Mouse (Mus musculus) hindbrain, embryonic 10.5 days (tissue): Measurements from ENCODE around the gene Rnf220. TPM values are rescaled to one million over a fixed set of nuclear protein-coding genes. Genes with fewer than 3 reads are reported as not detected.

Experiments
- DNase-seq: peaks from one replicate; pipeline ENCODE4 v3.0.0-alpha.2; 2017; ENCODE audit warnings: low spot score
- H3K27ac ChIP-seq: fragments of 300-500 bp; sonication (generic); 2 replicates; pipeline ENCODE4 v1.5.1; 2016; ENCODE audit warnings: mild to moderate bottlenecking, moderate library complexity
- H3K27me3 ChIP-seq: fragments of 300-500 bp; sonication (generic); 2 replicates; pipeline ENCODE4 v1.6.1; 2016; ENCODE audit warnings: mild to moderate bottlenecking; ENCODE audit not compliant: poor library complexity, insufficient read depth, severe bottlenecking
- H3K36me3 ChIP-seq: fragments of 300-500 bp; sonication (generic); 2 replicates; pipeline ENCODE4 v1.6.1; 2016; ENCODE audit warnings: mild to moderate bottlenecking, moderate library complexity
- H3K4me1 ChIP-seq: fragments of 300-500 bp; sonication (generic); replicated peaks from 2 replicates; pipeline ENCODE4 v1.6.1; 2016; ENCODE audit warnings: mild to moderate bottlenecking
- H3K4me3 ChIP-seq: fragments of 300-500 bp; sonication (generic); 2 replicates; pipeline ENCODE4 v1.5.1; 2016; ENCODE audit warnings: mild to moderate bottlenecking, moderate library complexity
- H3K9me3 ChIP-seq: fragments of 300-500 bp; sonication (generic); 2 replicates; pipeline ENCODE4 v1.6.1; 2016; ENCODE audit warnings: mild to moderate bottlenecking, moderate library complexity
- WGBS: fragments of 180-500 bp; shearing (Covaris S2); methylation state at CpG from one replicate; pipeline ENCODE4 v1.1.7; 2016; 5-methylcytosine and 5-hydroxymethylcytosine counted together
- polyA plus RNA-seq: library from polyadenylated mRNA; unstranded; fragments of >200 nt; fragmentation: Nextera tagmentation; extraction: Ambion mirVana; gene quantifications from 2 replicates; pipeline ENCODE4 v1.2.1, GENCODE M21; 2016

Rnf220 gene
- polyA plus RNA-seq, 1 experiment from 2014 or later: 101 TPM

- H3K36me3 ChIP-seq: peaks cover 9% of the 10 kb centered on the region; the same call in 1 of the 2 replicates
- 50% methylated on average over 11 of the region's 11 CpGs for WGBS
- DNase-seq: no peak
- H3K27me3 ChIP-seq: peaks cover 80% of the 10 kb centered on the region
- no peaks in the 10 kb centered on the region for H3K9me3 ChIP-seq
- peaks cover 31% of the 10 kb centered on the region for H3K4me1 ChIP-seq
- 0 out of 2 replicates have a peak overlapping the region, but pooled peaks have one; percentile 26 for H3K27ac ChIP-seq
- no peak overlapping the region for H3K4me3 ChIP-seq
These were observed 165.9 kb downstream of the Rnf220 start for GRCm38 (mm10) chr4:117330836-117331475.

DNA sequence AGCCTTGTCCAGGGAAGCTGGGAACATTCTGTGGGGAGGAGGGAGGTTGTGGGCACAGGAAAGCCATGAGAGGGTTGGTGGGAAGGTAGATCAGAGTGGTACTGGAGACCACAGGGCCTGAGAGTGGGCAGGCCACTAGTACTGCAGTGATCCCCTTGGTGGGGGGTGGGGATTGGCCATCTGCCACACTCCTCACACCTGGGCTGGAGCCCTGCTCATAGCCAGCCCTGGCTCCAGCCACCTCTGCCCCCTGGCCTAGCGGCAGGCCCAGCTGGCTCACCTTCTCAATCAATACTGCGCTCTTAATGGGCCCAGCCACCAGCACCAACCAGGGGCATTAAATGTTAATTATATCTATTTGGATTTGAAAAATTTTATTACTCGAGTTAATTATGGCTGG lies 166.7 kb downstream of the Rnf220 start:
- H3K4me1 ChIP-seq: peaks cover 31% of the 10 kb centered on the region
- DNase-seq: no peak
- no peaks in the 10 kb centered on the region for H3K9me3 ChIP-seq
- no peak overlapping the region; the same call in 1 of the 2 replicates for H3K27ac ChIP-seq
- H3K4me3 ChIP-seq: no peak overlapping the region
- peaks cover 9% of the 10 kb centered on the region; the same call in 1 of the 2 replicates for H3K36me3 ChIP-seq
- WGBS: 73% methylated on average over 3 of the region's 3 CpGs
- H3K27me3 ChIP-seq: peaks cover 81% of the 10 kb centered on the region

- DNase-seq: no peak
- Histone ChIP-seq H3K4me1 (peaks cover 52% of the 10 kb centered on the region), H3K36me3 (peaks cover 9% of the 10 kb centered on the region; the same call in 1 of the 2 replicates), H3K27ac (no peak overlapping the region), H3K9me3 (no peaks in the 10 kb centered on the region), H3K4me3 (no peak overlapping the region), H3K27me3 (peaks cover 92% of the 10 kb centered on the region)
- 85% methylated on average over 3 of the region's 3 CpGs for WGBS
These were observed 169.9 kb downstream of the Rnf220 start for GRCm38 (mm10) chr4:117326915-117327314.

DNA sequence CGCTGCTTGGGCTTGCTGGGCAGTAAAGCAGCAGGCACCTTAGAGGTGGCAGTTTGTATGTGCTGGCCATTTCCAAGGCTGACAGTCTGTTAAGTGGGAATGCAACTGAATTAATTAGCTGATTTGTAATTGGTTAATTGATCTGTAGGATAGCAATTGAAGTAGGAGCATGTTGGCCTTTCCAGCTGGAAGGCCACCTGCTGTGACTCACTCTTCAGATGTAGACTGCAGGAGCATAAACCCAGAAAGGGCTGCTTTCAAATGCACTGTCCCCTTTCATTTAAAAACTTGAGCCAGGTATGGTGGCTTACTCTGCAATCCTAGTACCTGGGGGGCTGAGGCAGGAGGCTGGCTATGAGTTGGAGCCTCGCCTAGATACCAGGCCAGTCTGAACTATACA lies 171.8 kb downstream of the Rnf220 start:
- WGBS: 67% methylated on average over 2 of the region's 2 CpGs
- peaks cover 97% of the 10 kb centered on the region for H3K27me3 ChIP-seq

DNA sequence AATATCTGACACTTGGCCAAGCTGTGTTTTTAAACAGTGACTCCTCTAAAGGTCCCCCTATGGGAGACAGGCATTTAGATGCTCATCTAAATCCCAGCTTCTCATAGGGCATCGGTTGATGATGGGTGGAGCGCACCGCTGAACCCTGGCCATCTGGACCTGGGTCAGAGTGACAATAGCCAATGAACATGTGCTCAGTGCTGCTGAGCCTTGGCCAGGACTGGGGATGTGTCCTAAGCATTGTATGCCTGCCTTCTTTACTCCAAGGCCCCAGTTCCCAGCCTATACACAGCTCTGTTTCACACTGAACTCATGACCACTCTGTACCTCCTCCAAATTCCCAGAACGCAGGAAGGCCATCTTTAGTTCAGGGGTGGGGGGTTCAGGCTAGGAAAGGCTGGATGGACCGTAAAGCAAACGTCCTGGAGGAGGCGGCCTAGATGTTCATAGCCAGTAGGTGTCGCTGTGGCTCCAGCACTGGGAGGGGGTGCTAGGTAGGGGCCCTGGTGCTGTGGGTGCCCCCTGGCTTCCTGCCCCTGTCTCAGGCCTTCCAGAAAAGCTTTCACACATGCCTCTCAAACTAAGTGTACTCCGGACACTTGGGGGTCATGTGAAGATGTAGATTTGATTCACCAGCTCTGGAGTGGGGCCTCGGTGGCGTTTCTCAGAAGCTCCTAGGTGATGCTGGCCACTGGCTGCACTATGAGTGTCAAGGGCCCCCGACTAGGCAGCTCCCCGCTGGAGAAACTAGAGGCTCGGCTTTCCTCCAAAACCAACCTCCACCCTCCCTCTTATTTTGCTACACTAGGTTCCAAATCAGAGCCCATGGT lies 173.1 kb downstream of the Rnf220 start:
- 21% methylated on average over 14 of the region's 14 CpGs for whole genome bisulfite sequencing
- Histone ChIP-seq H3K4me1 (peaks cover 43% of the 10 kb centered on the region), H3K27me3 (peaks cover 99% of the 10 kb centered on the region), H3K4me3 (no peak overlapping the region), H3K36me3 (peaks cover 9% of the 10 kb centered on the region; the same call in 1 of the 2 replicates), H3K27ac (peak overlapping the region; percentile 13), H3K9me3 (no peaks in the 10 kb centered on the region)
- DNase-seq: peak; percentile 74

More for the DNA sequence above, 171.8 kb downstream of the Rnf220 start:
- Histone ChIP-seq H3K27ac (no peak overlapping the region), H3K4me3 (no peak overlapping the region), H3K9me3 (no peaks in the 10 kb centered on the region), H3K4me1 (peaks cover 37% of the 10 kb centered on the region), H3K36me3 (peaks cover 9% of the 10 kb centered on the region; the same call in 1 of the 2 replicates)
- DNase-seq: no peak

GRCm38 (mm10) chr4:117321011-117321410 lies 175.8 kb downstream of the Rnf220 start:
- H3K36me3 ChIP-seq: no peaks in the 10 kb centered on the region
- WGBS: 89% methylated on average over 5 of the region's 5 CpGs
- H3K9me3 ChIP-seq: no peaks in the 10 kb centered on the region
- H3K27me3 ChIP-seq: peaks cover 100% of the 10 kb centered on the region
- peaks cover 66% of the 10 kb centered on the region for H3K4me1 ChIP-seq
- no peak for DNase-seq
- no peak overlapping the region for H3K27ac ChIP-seq
- H3K4me3 ChIP-seq: no peak overlapping the region

DNA sequence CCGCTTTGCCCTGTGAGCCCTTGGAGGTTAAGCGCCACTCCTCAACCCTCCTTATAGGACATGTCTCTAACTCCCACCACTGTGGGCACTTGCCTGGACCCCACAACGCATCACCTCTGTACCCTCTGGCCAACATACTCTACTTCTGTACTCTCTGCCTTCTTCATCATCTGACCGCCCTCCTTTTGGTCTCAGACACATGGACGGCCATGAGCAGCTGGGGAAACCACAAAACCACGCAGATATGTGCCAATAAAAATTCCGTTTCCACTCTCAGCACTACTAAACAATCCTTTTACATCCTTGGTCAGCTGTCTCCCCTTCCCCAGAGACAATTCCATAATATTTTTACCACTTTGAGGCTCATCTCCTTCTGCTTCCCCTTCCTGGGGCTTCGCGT lies 178.3 kb downstream of the Rnf220 start:
- Histone ChIP-seq H3K27ac (no peak overlapping the region), H3K4me3 (no peak overlapping the region), H3K9me3 (no peaks in the 10 kb centered on the region), H3K4me1 (peaks cover 72% of the 10 kb centered on the region), H3K27me3 (peaks cover 100% of the 10 kb centered on the region), H3K36me3 (no peaks in the 10 kb centered on the region)
- no peak for DNase-seq
- WGBS: 92% methylated on average over 9 of the region's 9 CpGs

DNA sequence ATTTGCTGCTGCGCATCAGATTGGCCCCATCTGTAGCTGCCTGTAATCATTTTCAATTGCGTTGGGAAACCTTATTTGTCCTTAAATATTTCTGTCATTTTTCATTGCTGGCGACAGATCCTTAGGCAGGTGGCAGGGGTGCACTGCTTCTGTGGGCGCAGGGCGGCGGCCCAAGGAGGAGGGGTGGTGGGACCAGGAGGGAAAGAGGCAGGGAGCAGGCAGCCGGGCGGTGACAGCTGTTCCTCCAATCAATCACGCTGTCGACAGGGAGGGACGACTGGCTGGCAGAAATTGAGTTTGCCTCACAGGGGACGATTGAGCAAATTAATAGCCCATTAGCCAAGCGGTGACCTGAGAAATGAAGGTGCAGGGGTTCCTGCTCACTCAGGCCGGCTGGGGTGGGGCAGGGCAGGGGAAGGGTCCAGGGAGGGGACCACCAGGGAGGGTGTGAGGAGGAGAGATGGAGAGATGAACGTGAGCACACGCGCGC lies 179.1 kb downstream of the Rnf220 start:
- Histone ChIP-seq H3K27ac (peak overlapping the region; percentile 72; the same call in 1 of the 2 replicates), H3K27me3 (peaks cover 100% of the 10 kb centered on the region), H3K4me1 (peaks cover 72% of the 10 kb centered on the region), H3K9me3 (no peaks in the 10 kb centered on the region), H3K36me3 (no peaks in the 10 kb centered on the region), H3K4me3 (no peak overlapping the region)
- WGBS: 19% methylated on average over 18 of the region's 18 CpGs
- peak; percentile 62 for DNase-seq

- WGBS: 62% methylated on average over 6 of the region's 6 CpGs
- no peaks in the 10 kb centered on the region for H3K9me3 ChIP-seq
- peaks cover 72% of the 10 kb centered on the region for H3K4me1 ChIP-seq
- H3K36me3 ChIP-seq: no peaks in the 10 kb centered on the region
- H3K27ac ChIP-seq: peak overlapping the region; percentile 72
- 0 out of 2 replicates have a peak overlapping the region, but pooled peaks have one; percentile 18 for H3K4me3 ChIP-seq
- peaks cover 100% of the 10 kb centered on the region for H3K27me3 ChIP-seq
- DNase-seq: no peak
These were observed 180.1 kb downstream of the Rnf220 start for GRCm38 (mm10) chr4:117316800-117317199.

- no peak overlapping the region for H3K27ac ChIP-seq
These were observed 181.9 kb downstream of the Rnf220 start for GRCm38 (mm10) chr4:117314849-117315500.

DNA sequence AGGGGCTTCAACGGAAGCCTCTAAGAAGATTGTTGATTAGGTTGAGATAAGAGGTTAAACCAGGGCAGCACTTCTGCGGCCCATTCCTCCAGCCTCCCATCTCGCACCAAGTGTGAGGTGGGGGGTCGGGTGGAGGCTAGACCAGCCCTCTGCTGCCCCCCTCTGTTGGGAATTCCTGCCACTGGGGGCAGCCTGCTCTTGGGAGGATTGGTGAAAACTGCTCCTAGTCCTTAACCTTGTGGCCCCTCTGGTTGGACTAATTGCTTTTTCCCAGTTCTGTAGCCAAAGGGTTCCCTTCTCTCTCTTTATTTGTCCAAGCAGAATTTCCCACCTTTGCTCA lies 183.8 kb downstream of the Rnf220 start:
- WGBS: 4% methylated on average over 4 of the region's 4 CpGs
- 0 out of 2 replicates have a peak, but pooled peaks cover 5% of the 10 kb centered on the region for H3K36me3 ChIP-seq
- DNase-seq: peak; percentile 40
- no peaks in the 10 kb centered on the region for H3K9me3 ChIP-seq
- H3K27me3 ChIP-seq: peaks cover 90% of the 10 kb centered on the region
- H3K27ac ChIP-seq: peak overlapping the region; percentile 72
- H3K4me1 ChIP-seq: peaks cover 59% of the 10 kb centered on the region
- peak overlapping the region; percentile 29 for H3K4me3 ChIP-seq

More at GRCm38 (mm10) chr4:117314849-117315500, 181.9 kb downstream of the Rnf220 start:
- DNase-seq: no peak
- 74% methylated on average over 16 of the region's 16 CpGs for WGBS
- Histone ChIP-seq H3K4me1 (peaks cover 77% of the 10 kb centered on the region), H3K9me3 (no peaks in the 10 kb centered on the region), H3K36me3 (0 out of 2 replicates have a peak, but pooled peaks cover under 1% of the 10 kb centered on the region), H3K4me3 (no peak overlapping the region), H3K27me3 (peaks cover 100% of the 10 kb centered on the region)

DNA sequence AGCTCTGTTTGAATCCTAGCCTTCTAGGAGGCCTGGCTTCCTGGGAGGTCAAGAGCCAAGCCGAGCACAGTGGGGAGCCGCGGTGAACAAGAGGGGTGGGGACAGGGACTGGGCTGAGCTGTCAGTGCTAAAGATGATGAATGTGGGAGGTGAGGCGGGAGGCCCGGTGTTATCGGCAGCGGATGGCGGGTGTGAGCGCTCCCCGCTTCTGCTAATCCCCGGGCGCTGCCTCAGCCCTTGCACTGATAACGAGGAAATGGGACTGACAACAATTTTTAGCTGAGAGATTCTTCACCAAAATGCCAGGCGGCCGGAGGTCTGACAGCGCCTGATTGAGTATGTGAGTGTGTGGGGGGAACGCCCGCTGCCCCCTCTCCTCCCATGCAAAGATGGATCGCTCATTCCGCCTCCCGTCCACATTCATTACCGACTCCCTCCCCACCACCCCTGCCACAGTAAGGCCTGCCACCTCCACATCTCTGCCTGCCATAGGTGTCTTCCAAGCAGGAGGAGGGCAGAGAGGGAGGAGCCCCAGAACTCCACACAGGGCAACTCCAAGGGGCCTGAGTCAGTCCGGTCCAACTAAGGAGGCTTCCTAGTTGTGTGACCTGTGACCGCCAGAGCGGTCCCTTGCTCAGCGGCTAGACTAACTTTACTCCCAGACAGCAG lies 184.3 kb downstream of the Rnf220 start:
- Histone ChIP-seq H3K4me3 (peak overlapping the region; percentile 29), H3K27ac (peak overlapping the region; percentile 72), H3K9me3 (no peaks in the 10 kb centered on the region), H3K4me1 (peaks cover 56% of the 10 kb centered on the region), H3K27me3 (peaks cover 90% of the 10 kb centered on the region), H3K36me3 (0 out of 2 replicates have a peak, but pooled peaks cover 5% of the 10 kb centered on the region)
- WGBS: 5% methylated on average over 26 of the region's 26 CpGs
- DNase-seq: peak; percentile 53
